Mouse (Mus musculus) heart, postnatal 0 days (tissue): ENCODE results near the gene E2f8. TPM values are rescaled to one million over a fixed set of nuclear protein-coding genes. Genes with fewer than 3 reads are reported as not detected.

Source experiments
- ATAC-seq: fragments of 200-750 bp; cut with Nextera tagmentation; 2 replicates; pipeline ENCODE4 v1.8.0; 2017; ENCODE audit warnings: low read depth, moderate number of reproducible peaks, moderate library complexity; ENCODE audit not compliant: insufficient read depth
- DNase-seq: peaks from one replicate; pipeline ENCODE4 v3.0.0-alpha.2; 2016; ENCODE audit warnings: low spot score
- H3K27ac ChIP-seq: fragments of 300-500 bp; sonication (generic); 2 replicates; pipeline ENCODE4 v1.5.1; 2014; ENCODE audit warnings: low read depth, mild to moderate bottlenecking
- H3K27me3 ChIP-seq: fragments of 300-500 bp; sonication (generic); 2 replicates; pipeline ENCODE4 v1.6.1; 2014; ENCODE audit warnings: low read length, mixed read lengths; ENCODE audit not compliant: control insufficient read depth, insufficient read depth
- H3K36me3 ChIP-seq: fragments of 300-500 bp; sonication (generic); replicated peaks from 2 replicates; pipeline ENCODE4 v1.6.1; 2014; ENCODE audit warnings: low read length, mixed read lengths; ENCODE audit not compliant: control insufficient read depth, insufficient read depth
- H3K4me1 ChIP-seq: fragments of 300-500 bp; sonication (generic); 2 replicates; pipeline ENCODE4 v1.6.1; 2014; ENCODE audit warnings: antibody characterized with exemption; ENCODE audit not compliant: control insufficient read depth, insufficient read depth
- H3K4me2 ChIP-seq: fragments of 300-500 bp; sonication (generic); 2 replicates; pipeline ENCODE4 v1.6.1; 2014; ENCODE audit warnings: low read depth, mild to moderate bottlenecking, low read length, moderate library complexity
- H3K4me3 ChIP-seq: fragments of 300-500 bp; sonication (generic); 2 replicates; pipeline ENCODE4 v1.5.1; 2014; ENCODE audit warnings: low read depth, low read length
- H3K9ac ChIP-seq: fragments of 300-500 bp; sonication (generic); replicated peaks from 2 replicates; pipeline ENCODE4 v1.6.1; 2014; ENCODE audit warnings: low read depth, low read length, mixed read lengths
- H3K9me3 ChIP-seq: fragments of 300-500 bp; sonication (generic); replicated peaks from 2 replicates; pipeline ENCODE4 v1.6.1; 2016; ENCODE audit warnings: low read length; ENCODE audit not compliant: control insufficient read depth
- CTCF ChIP-seq: IDR thresholded peaks from 2 replicates; pipeline ENCODE4 v1.5.1; 2016; ENCODE audit warnings: antibody characterized with exemption, control low read depth, low read depth
- EP300 ChIP-seq: IDR thresholded peaks from 2 replicates; pipeline ENCODE4 v1.6.1; 2016; ENCODE audit warnings: antibody characterized with exemption, low read depth
- WGBS: fragments of 180-500 bp; shearing (Covaris S2); extraction: QIAGEN DNeasy Blood & Tissue Kit; methylation state at CpG from one replicate; pipeline ENCODE4 v1.1.7; 2014; 5-methylcytosine and 5-hydroxymethylcytosine counted together
- polyA plus RNA-seq: library from polyadenylated mRNA; unstranded; fragments of >200 nt; fragmentation: Nextera tagmentation; extraction: Ambion mirVana; gene quantifications from 2 replicates; pipeline ENCODE4 v1.2.1, GENCODE M21; 2015
- total RNA-seq: library from RNA; depleted of rRNA; stranded (reverse); fragments of >200 nt; gene quantifications from 2 replicates; pipeline ENCODE4 v1.2.3, GENCODE M21; 2014; ENCODE audit warnings: low replicate concordance

E2f8 gene
- total and polyA plus RNA-seq, 2 experiments from 2014 or later, result 3.0 to 5.9 TPM

DNA sequence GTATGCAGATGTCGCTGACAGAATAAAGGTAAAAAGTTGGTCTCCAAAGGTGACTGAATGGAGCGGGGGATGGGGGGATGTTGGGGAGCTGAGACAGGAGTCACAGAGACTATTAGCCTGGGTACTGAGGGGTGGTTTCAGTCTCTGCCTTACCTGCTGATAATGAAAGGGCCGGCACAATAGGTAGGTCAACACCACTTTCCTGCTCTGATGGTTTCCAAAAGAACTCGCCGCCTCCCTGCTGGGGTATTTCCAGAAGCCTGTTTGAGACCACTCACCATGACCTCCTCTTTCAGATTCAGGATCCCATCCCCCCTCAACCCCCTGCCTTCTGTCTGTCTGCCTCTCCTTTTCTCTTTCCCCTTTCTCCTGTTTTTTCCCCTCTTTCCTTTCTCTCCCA, 36.6 kb upstream of the E2f8 start:
- H3K4me2 ChIP-seq, result no peak overlapping the region
- no peaks in the 10 kb centered on the region for H3K4me1 ChIP-seq
- H3K27ac ChIP-seq, result peak overlapping the region; percentile 38; the same call in 1 of the 2 replicates
- H3K4me3 ChIP-seq, result no peak overlapping the region
- no peaks in the 10 kb centered on the region for H3K9me3 ChIP-seq
- H3K27me3 ChIP-seq, result no peaks in the 10 kb centered on the region
- TF ChIP-seq EP300 (no peak), CTCF (no peak)
- ATAC-seq (no peak), DNase-seq (no peak)
- no peaks in the 10 kb centered on the region for H3K36me3 ChIP-seq
- 53% methylated on average over 5 of the region's 5 CpGs for WGBS
- H3K9ac ChIP-seq, result no peak overlapping the region

DNA sequence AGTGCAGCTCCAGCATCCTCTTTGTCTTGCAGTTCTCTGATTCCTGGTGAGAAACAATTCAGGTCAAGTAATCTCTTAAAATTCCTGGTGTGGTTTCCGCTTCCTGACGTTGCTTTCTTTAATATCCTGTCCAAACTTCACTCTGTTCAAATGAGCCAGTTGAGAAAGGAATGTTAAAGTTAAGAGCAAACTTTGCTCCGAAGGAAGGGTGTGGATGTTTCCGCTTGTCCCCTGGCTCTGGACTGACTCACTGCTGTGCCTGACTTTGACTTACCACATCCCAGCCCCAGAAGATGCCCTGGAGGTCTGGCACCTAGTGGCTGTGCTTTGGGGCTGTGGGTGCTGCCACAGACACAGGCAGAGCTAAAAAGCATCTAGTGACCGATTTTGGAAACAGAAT, 36.1 kb upstream of the E2f8 start:
- H3K27ac ChIP-seq, result peak overlapping the region; percentile 38; the same call in 1 of the 2 replicates
- no peaks in the 10 kb centered on the region for H3K27me3 ChIP-seq
- peak; percentile 78; the same call in 1 of the 2 replicates for ATAC-seq
- no peaks in the 10 kb centered on the region for H3K9me3 ChIP-seq
- H3K4me1 ChIP-seq, result no peaks in the 10 kb centered on the region
- H3K4me2 ChIP-seq, result no peak overlapping the region
- DNase-seq, result peak; percentile 76
- no peak overlapping the region for H3K4me3 ChIP-seq
- no peaks in the 10 kb centered on the region for H3K36me3 ChIP-seq
- no peak overlapping the region for H3K9ac ChIP-seq
- TF ChIP-seq CTCF (no peak), EP300 (no peak)
- 30% methylated on average over 5 of the region's 5 CpGs for WGBS

DNA sequence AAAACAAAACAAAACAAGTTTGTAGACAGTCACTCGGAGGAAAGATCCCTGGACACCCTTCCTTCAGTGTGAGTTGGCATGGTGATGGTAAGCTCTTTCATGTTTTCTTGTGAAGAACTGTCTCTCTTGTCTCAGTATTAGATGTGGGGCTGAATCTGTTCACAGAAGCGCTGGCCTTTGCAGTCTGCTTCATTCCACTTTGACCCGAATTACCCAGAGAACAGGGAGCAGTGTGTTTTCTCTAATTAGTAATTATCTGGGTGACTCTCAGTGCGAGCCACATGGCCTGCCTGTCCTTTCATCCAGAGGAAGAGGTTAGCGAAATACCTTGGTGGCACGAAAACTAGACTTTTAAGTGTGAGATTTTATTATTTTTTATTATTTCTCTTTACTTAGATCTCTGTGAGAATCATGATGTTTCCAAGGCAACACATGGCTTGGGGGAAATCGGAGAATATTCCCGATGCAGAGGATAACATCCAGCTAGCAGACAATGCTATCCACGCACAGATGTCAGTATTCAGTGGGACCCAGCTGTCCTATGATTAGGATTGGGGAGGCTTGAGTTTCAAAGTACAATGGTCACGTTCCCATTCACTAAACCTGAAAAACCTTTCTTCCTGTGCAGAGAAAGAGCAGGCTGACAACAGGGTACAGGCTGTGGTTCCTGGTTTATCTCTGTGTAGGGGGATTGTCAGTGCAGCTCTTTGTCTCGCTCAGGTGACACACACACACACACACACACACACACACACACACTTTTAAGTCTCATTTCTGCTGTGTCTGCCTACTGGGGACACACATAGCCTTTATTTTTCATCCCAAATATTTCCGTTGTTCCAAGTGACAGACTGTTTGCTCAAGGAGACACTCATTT, 33.5 kb upstream of the E2f8 start:
- Histone ChIP-seq H3K27ac (no peak overlapping the region), H3K9ac (no peak overlapping the region), H3K36me3 (no peaks in the 10 kb centered on the region), H3K9me3 (no peaks in the 10 kb centered on the region), H3K4me3 (no peak overlapping the region), H3K27me3 (no peaks in the 10 kb centered on the region), H3K4me2 (no peak overlapping the region), H3K4me1 (no peaks in the 10 kb centered on the region)
- TF ChIP-seq EP300 (no peak), CTCF (no peak)
- no peak for ATAC-seq
- no peak for DNase-seq
- WGBS, result 79% methylated on average over 12 of the region's 12 CpGs

DNA sequence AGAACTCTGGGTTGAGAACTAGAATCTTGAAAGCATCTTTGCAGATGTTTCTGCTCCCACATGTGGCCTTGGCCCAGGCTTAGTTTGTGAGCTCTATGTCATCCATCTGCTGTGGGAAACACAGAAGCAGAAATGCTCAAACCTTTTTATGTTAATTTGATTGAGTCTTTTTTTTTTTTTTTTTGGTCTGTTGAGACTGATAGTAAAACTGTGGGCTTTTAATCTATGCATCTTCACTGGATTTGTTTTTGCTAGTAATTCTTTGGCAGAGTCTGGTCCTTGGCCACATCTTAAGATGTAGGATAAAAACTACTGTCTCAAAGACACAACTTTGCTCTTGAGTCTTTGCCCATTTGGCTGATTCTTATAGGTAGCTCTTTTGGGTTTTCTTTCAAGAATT, 29.8 kb upstream of the E2f8 start:
- DNase-seq (no peak), ATAC-seq (no peak)
- H3K9ac ChIP-seq, result no peak overlapping the region
- TF ChIP-seq CTCF (no peak), EP300 (no peak)
- H3K27ac ChIP-seq, result no peak overlapping the region
- H3K36me3 ChIP-seq, result no peaks in the 10 kb centered on the region
- no peak overlapping the region for H3K4me3 ChIP-seq
- H3K4me1 ChIP-seq, result peaks cover 4% of the 10 kb centered on the region; the same call in 1 of the 2 replicates
- no peaks in the 10 kb centered on the region for H3K9me3 ChIP-seq
- H3K27me3 ChIP-seq, result no peaks in the 10 kb centered on the region
- H3K4me2 ChIP-seq, result no peak overlapping the region

DNA sequence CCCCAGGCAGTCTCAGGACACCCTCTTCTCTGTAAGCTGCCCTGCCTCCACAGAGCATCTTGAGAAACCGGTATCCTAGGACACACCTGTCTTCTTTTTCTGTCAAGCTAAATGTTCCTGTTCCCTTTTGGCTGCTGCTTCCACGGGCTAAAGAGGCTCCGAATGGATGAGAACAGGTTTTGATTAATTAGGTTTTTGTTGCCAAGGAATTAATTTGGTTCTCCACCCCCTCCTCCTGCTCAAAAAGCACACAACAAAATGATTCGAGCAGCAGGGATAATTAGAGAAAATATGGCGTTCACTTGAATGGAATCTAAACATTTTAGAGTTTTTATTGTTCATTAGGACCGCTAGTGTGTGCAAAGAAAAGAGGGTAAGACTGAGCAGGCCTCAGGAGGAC, 28.9 kb upstream of the E2f8 start:
- H3K4me1 ChIP-seq, result peaks cover 4% of the 10 kb centered on the region; the same call in 1 of the 2 replicates
- H3K27ac ChIP-seq, result no peak overlapping the region
- no peaks in the 10 kb centered on the region for H3K36me3 ChIP-seq
- H3K27me3 ChIP-seq, result no peaks in the 10 kb centered on the region
- 87% methylated on average over 6 of the region's 6 CpGs for WGBS
- no peaks in the 10 kb centered on the region for H3K9me3 ChIP-seq
- DNase-seq (no peak), ATAC-seq (no peak)
- TF ChIP-seq EP300, result no peak
- no peak overlapping the region for H3K4me2 ChIP-seq
- no peak overlapping the region for H3K4me3 ChIP-seq
- H3K9ac ChIP-seq, result no peak overlapping the region

DNA sequence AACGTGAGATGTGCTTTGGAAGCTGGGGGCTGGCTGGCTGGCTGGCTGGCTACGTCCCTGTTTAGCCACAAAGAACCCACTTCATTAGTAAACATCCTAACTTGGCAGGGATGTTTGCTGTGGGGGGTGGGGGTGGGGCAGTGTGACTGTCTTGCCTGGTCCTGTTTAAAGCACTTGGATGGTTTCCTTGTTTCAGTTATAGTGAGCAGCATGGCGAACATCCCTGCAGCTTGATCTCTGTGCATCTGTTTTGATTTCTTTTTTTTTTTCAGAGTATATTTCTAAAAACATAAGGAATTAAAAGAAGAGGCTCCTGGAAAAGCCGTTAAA, 27.9 kb upstream of the E2f8 start:
- Histone ChIP-seq H3K9me3 (no peaks in the 10 kb centered on the region), H3K27me3 (no peaks in the 10 kb centered on the region), H3K27ac (0 out of 2 replicates have a peak overlapping the region, but pooled peaks have one; percentile 1), H3K4me2 (no peak overlapping the region), H3K4me3 (no peak overlapping the region), H3K9ac (no peak overlapping the region), H3K36me3 (no peaks in the 10 kb centered on the region), H3K4me1 (peaks cover 4% of the 10 kb centered on the region; the same call in 1 of the 2 replicates)
- 52% methylated on average over 4 of the region's 4 CpGs for WGBS
- DNase-seq (no peak), ATAC-seq (no peak)
- TF ChIP-seq EP300 (no peak), CTCF (no peak)
